Comparison of ENCODE assay signal across 14 mouse cellular contexts in the genomic region with DNA sequence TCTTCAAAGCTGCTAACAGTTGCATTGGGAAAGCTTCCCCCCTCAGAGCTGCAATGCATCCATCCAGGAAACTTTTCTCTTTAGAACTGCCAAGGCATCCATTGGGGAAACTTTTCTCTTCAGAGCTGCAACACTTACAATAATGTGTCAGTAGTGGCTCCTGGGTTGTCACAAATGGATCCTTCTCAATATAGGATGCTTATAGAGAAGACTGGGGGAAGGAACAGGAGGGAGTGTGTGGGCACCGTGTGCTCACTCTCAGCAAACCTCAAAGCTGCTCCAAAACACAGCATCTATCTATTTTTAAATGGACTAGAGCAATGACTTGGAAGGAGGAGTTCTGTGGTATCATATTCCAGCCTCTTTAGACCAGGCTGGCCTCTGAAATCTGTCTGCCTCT. TPM values are rescaled to one million over a fixed set of nuclear protein-coding genes. Genes with fewer than 3 reads are reported as not detected.
DNase-seq lines count a peak whose midpoint lies in the region.
"Had no signal": no experiment of that assay in that cellular context is flagged by ENCODE, and none has a peak within 500 bp of the region (broad histone marks: within the 10 kb centered on the region; RNA-seq: fewer than 3 reads in every experiment).

No protein-coding gene starts in this region.

- peak; percentile 20 to 38 for DNase-seq in frontal cortex, adult 2 months (ENCODE audit: extremely low spot score in 1 of 2, low spot score in 1 of 2)
- DNase-seq in frontal cortex, postnatal 25 days (ENCODE audit: low spot score in 2 of 2) = no peak
- DNase-seq in right cerebral cortex, adult 2 months (ENCODE audit: low spot score in 2 of 2) = peak; percentile 17 to 26
- no peak for DNase-seq in right cerebral cortex, postnatal 25 days
- peak; percentile 58 for DNase-seq in telencephalon, adult 2 months (ENCODE audit: low read depth, low spot score)
- no peak for DNase-seq in layer of hippocampus, postnatal 14 days (ENCODE audit: low spot score in 2 of 2)
- DNase-seq: adrenal gland, adult 2 months; adrenal gland, postnatal 10 days; adrenal gland, postnatal 25 days; cerebellum, adult 11-12 months; cerebellum, adult 2 months; cerebellum, adult 9-10 months; cerebellum, postnatal 10 days; cerebellum, postnatal 25 days had no signal

RNA-seq across cellular contexts. Expression of gene Mki67, which starts 10.5 kb away (rescaled TPM):
- polyA plus RNA-seq in frontal cortex, adult 2 months (2012; rRNA removed) = 0.61 and 0.68 TPM in 2 replicates
- 1 to 10 TPM; 3.6 to 4.7 TPM for total RNA-seq in layer of hippocampus, postnatal 14 days (2021)

Comparison
In these comparisons a context has a peak if more than half of its experiments do, and no peak if none do; other contexts are left out.
1. DNase-seq: peak in frontal cortex, adult 2 months (2 of 2), right cerebral cortex, adult 2 months (2 of 2) and telencephalon, adult 2 months (single experiment); none in frontal cortex, postnatal 25 days (0 of 2), right cerebral cortex, postnatal 25 days (single experiment) and layer of hippocampus, postnatal 14 days (0 of 2).